In genomic region chr6:38926135-38926962, GRCm38 (mm10) we compare ENCODE assay signal across 8 mouse cellular contexts. TPM values are rescaled to one million over a fixed set of nuclear protein-coding genes. Genes with fewer than 3 reads are reported as not detected.
A peak's percentile ranks its signal among the peaks of the same experiment; 100 is the strongest.
DNase-seq lines count a peak whose midpoint lies in the region; ATAC-seq lines count a peak whose summit lies in the region.

No protein-coding gene starts in this region.

- H3K27ac ChIP-seq in intestine, embryonic 15.5 days: 0 out of 2 replicates have a peak overlapping the region, but pooled peaks have one; percentile 51
- no peak overlapping the region for H3K27ac ChIP-seq in neural tube, embryonic 14.5 days (ENCODE audit: low read depth, low read length)

- no peaks in the 10 kb centered on the region for H3K9me3 ChIP-seq in intestine, embryonic 15.5 days
- no peaks in the 10 kb centered on the region for H3K9me3 ChIP-seq in neural tube, embryonic 14.5 days (ENCODE audit: control insufficient read depth, low read length)

- H3K4me3 ChIP-seq in intestine, embryonic 15.5 days (replicated peaks): no peak overlapping the region
- no peak overlapping the region for H3K4me3 ChIP-seq in neural tube, embryonic 14.5 days (ENCODE audit: low read depth, low read length)

- peak overlapping the region; percentile 29 for H3K4me2 ChIP-seq in intestine, embryonic 15.5 days (replicated peaks)
- H3K4me2 ChIP-seq in neural tube, embryonic 14.5 days (ENCODE audit: low read depth, low read length): peak overlapping the region; percentile 14; the same call in 1 of the 2 replicates

- H3K27me3 ChIP-seq in intestine, embryonic 15.5 days (replicated peaks): no peaks in the 10 kb centered on the region
- H3K27me3 ChIP-seq in neural tube, embryonic 14.5 days (ENCODE audit: control insufficient read depth, insufficient read depth, low read length): no peaks in the 10 kb centered on the region

- DNase-seq in cerebellum, adult 9-11 months: peak; percentile 11
- no peak for DNase-seq in cerebellum, adult 9-10 months
- DNase-seq in thymus, postnatal 4 days: peak; percentile 23
- no peak for DNase-seq in thymus, postnatal 25 days
- DNase-seq in ovary, adult 18-20 months (ENCODE audit: low spot score): no peak

- WGBS in intestine, embryonic 15.5 days: 53% methylated on average over 28 of the region's 28 CpGs
- WGBS in neural tube, embryonic 14.5 days: 42% methylated on average over 28 of the region's 28 CpGs

- no peak overlapping the region for H3K9ac ChIP-seq in intestine, embryonic 15.5 days
- no peak overlapping the region for H3K9ac ChIP-seq in neural tube, embryonic 14.5 days (replicated peaks; ENCODE audit: low read depth, low read length)

- no peak for ATAC-seq in intestine, embryonic 15.5 days
- ATAC-seq in neural tube, embryonic 14.5 days (ENCODE audit: low read depth): peak; percentile 54; the same call in 1 of the 2 replicates
- ATAC-seq in granulocyte monocyte progenitor cell, adult 5-6 weeks (replicated peaks; ENCODE audit: poor library complexity, severe bottlenecking): no peak

- peaks cover 16% of the 10 kb centered on the region; the same call in 1 of the 2 replicates for H3K4me1 ChIP-seq in intestine, embryonic 15.5 days (replicated peaks)
- H3K4me1 ChIP-seq in neural tube, embryonic 14.5 days (ENCODE audit: control insufficient read depth, insufficient read depth, low read length): 0 out of 2 replicates have a peak, but pooled peaks cover 4% of the 10 kb centered on the region

- no peaks in the 10 kb centered on the region for H3K36me3 ChIP-seq in intestine, embryonic 15.5 days
- H3K36me3 ChIP-seq in neural tube, embryonic 14.5 days (ENCODE audit: control insufficient read depth, insufficient read depth, low read length): no peaks in the 10 kb centered on the region

RNA-seq across cellular contexts. Expression of gene Hipk2, which starts 50.4 kb away (rescaled TPM):
- 20.2 and 23.3 TPM in 2 replicates for polyA plus RNA-seq in intestine, embryonic 15.5 days (2015; fragmentation: Nextera tagmentation; extraction: Ambion mirVana)
- polyA plus RNA-seq in neural tube, embryonic 14.5 days (2014; fragmentation: Nextera tagmentation; extraction: Ambion mirVana): 38.9 and 41.4 TPM in 2 replicates
- 51.0 and 55.5 TPM in 2 replicates for total RNA-seq in granulocyte monocyte progenitor cell, adult 5-6 weeks (2014; fragmentation: Nextera tagmentation)
- total RNA-seq in granulocyte monocyte progenitor cell, adult 5-6 weeks (2017): 12.8 and 17.0 TPM in 2 replicates

RNA-seq across cellular contexts. Expression of gene Tbxas1, which starts 51.1 kb away (rescaled TPM):
- polyA plus RNA-seq in intestine, embryonic 15.5 days (2015; fragmentation: Nextera tagmentation; extraction: Ambion mirVana): 3.4 and 4.0 TPM in 2 replicates
- polyA plus RNA-seq in neural tube, embryonic 14.5 days (2014; fragmentation: Nextera tagmentation; extraction: Ambion mirVana): 1.7 and 2.0 TPM in 2 replicates
- 12.4 and 26.0 TPM in 2 replicates for total RNA-seq in granulocyte monocyte progenitor cell, adult 5-6 weeks (2014; fragmentation: Nextera tagmentation)
- total RNA-seq in granulocyte monocyte progenitor cell, adult 5-6 weeks (2017): 15.0 and 15.4 TPM in 2 replicates

Comparison
In these comparisons a context has a peak if more than half of its experiments do, and no peak if none do; other contexts are left out.
1. DNase-seq: peak in cerebellum, adult 9-11 months (single experiment) and thymus, postnatal 4 days (single experiment); none in cerebellum, adult 9-10 months (single experiment), thymus, postnatal 25 days (single experiment) and ovary, adult 18-20 months (single experiment).